Mouse (Mus musculus) embryonic facial prominence, embryonic 11.5 days (tissue): ENCODE results near the gene Arid5a. TPM values are rescaled to one million over a fixed set of nuclear protein-coding genes. Genes with fewer than 3 reads are reported as not detected.

ENCODE experiments used
- ATAC-seq: fragments of 200-750 bp; cut with Nextera tagmentation; replicated peaks from 2 replicates; pipeline ENCODE4 v1.8.0; 2017; ENCODE audit warnings: low read depth; ENCODE audit not compliant: insufficient number of reproducible peaks, low FRiP score, low TSS enrichment
- DNase-seq: peaks from one replicate; pipeline ENCODE4 v3.0.0-alpha.2; 2015; ENCODE audit warnings: low spot score
- H3K27ac ChIP-seq: fragments of 300-500 bp; sonication (generic); replicated peaks from 2 replicates; pipeline ENCODE4 v1.5.1; 2014; ENCODE audit warnings: mild to moderate bottlenecking, low read depth, low read length, control low read depth
- H3K27me3 ChIP-seq: fragments of 300-500 bp; sonication (generic); 2 replicates; pipeline ENCODE4 v1.6.1; 2014; ENCODE audit warnings: mild to moderate bottlenecking, low read length, moderate library complexity, mixed read lengths; ENCODE audit not compliant: control insufficient read depth, insufficient read depth
- H3K36me3 ChIP-seq: fragments of 300-500 bp; sonication (generic); replicated peaks from 2 replicates; pipeline ENCODE4 v1.6.1; 2014; ENCODE audit warnings: low read depth, mild to moderate bottlenecking, low read length, moderate library complexity, mixed read lengths; ENCODE audit not compliant: control insufficient read depth, insufficient read depth
- H3K4me1 ChIP-seq: fragments of 300-500 bp; sonication (generic); 2 replicates; pipeline ENCODE4 v1.6.1; 2014; ENCODE audit warnings: low read length, mixed read lengths; ENCODE audit not compliant: control insufficient read depth, insufficient read depth
- H3K4me2 ChIP-seq: fragments of 300-500 bp; sonication (generic); 2 replicates; pipeline ENCODE4 v1.6.1; 2014; ENCODE audit warnings: low read depth, mild to moderate bottlenecking, control low read depth, low read length, moderate library complexity
- H3K4me3 ChIP-seq: fragments of 300-500 bp; sonication (generic); 2 replicates; pipeline ENCODE4 v1.5.1; 2014; ENCODE audit warnings: low read depth, low read length, control low read depth
- H3K9ac ChIP-seq: fragments of 300-500 bp; sonication (generic); replicated peaks from 2 replicates; pipeline ENCODE4 v1.6.1; 2014; ENCODE audit warnings: mild to moderate bottlenecking, control low read depth, low read length
- H3K9me3 ChIP-seq: fragments of 300-500 bp; sonication (generic); replicated peaks from 2 replicates; pipeline ENCODE4 v1.6.1; 2016; ENCODE audit warnings: mild to moderate bottlenecking, low read length, inconsistent platforms, mixed read lengths; ENCODE audit not compliant: control insufficient read depth
- WGBS: fragments of 180-500 bp; shearing (Covaris S2); extraction: QIAGEN DNeasy Blood & Tissue Kit; methylation state at CpG from one replicate; pipeline ENCODE4 v1.1.7; 2014; 5-methylcytosine and 5-hydroxymethylcytosine counted together
- polyA plus RNA-seq: library from polyadenylated mRNA; unstranded; fragments of >200 nt; fragmentation: Nextera tagmentation; extraction: Ambion mirVana; gene quantifications from 2 replicates; pipeline ENCODE4 v1.2.1, GENCODE M21; 2014

The Arid5a gene
- polyA plus RNA-seq, 1 experiment from 2014 or later = 1.6 TPM

DNA sequence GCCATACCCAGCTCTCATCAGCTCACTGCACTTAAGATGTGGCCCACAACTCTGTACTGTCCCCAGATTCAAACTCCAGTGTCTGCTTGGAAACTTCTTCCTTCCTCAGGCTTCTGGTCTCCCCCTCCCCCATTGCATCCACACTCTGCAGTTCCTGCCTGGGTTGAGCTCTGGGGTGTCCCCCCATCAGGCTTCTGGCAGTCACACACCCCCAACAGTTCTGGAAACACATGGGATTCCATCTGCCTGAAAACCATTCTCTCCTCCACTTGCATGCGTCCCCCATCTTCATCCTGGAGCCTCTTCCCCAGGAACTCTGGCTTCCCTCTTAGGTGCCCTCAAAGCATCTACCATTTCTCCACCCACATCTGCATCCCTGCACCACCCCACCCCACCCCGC, 19.3 kb downstream of the Arid5a start:
- Histone ChIP-seq H3K4me1 (no peaks in the 10 kb centered on the region; the same call in 1 of the 2 replicates), H3K9ac (no peak overlapping the region), H3K36me3 (no peaks in the 10 kb centered on the region), H3K4me3 (no peak overlapping the region), H3K27me3 (no peaks in the 10 kb centered on the region), H3K27ac (no peak overlapping the region), H3K9me3 (no peaks in the 10 kb centered on the region), H3K4me2 (no peak overlapping the region)
- 86% methylated on average over 2 of the region's 2 CpGs for WGBS
- ATAC-seq (no peak), DNase-seq (no peak)

GRCm38 (mm10) chr1:36331743-36332142, 24.2 kb downstream of the Arid5a start:
- Histone ChIP-seq H3K27ac (no peak overlapping the region), H3K4me2 (no peak overlapping the region), H3K36me3 (peaks cover 2% of the 10 kb centered on the region), H3K9ac (no peak overlapping the region), H3K4me3 (no peak overlapping the region), H3K9me3 (no peaks in the 10 kb centered on the region), H3K4me1 (no peaks in the 10 kb centered on the region), H3K27me3 (no peaks in the 10 kb centered on the region)
- no peak for DNase-seq
- 70% methylated on average over 6 of the region's 6 CpGs for whole genome bisulfite sequencing
- ATAC-seq = no peak

DNA sequence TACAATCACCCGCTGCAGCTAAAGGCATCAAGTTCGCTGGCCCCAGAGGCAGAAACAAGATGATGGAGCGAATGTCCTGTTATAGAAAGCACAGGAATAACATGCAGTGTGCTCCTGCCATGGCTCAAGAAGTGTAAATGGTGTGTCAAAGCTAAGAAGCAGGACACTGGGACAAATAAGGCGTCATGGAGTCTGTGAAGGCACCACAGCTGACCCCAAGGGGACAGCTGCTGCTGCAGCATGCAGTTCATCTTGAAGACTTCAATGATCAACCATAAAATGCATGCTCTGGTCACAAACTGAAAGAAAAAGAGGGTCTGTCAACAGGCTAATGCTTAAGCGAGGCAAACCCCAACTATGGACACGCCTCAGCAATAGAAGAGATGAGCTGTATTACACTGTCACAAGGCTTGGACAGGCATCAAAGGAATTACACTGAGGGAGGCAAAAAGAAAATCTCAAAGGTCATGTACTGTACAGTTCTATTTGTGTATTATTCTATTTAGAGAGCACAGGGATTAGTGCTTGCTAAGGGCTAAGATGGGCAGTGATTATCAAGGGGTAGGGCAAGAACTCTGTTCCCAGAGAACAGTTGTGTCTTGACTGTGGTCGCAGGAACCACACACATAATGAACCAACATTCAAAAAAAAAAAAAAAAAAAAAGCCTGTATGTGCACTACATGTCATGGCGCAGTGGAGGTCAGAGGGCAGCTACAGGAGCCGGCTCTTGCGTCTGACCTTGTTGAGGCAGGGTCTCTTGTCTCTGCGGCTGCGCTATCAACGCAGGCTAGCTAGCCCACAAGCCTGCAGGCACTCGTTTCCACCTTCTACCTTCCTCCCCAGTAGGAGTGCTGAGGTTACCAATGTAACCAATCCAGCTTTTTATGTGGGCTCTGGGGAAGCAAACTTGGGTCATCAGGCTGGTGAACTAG, 25.7 kb downstream of the Arid5a start:
- Histone ChIP-seq H3K4me2 (no peak overlapping the region), H3K9me3 (no peaks in the 10 kb centered on the region), H3K27me3 (no peaks in the 10 kb centered on the region), H3K9ac (no peak overlapping the region), H3K4me3 (no peak overlapping the region), H3K27ac (no peak overlapping the region), H3K36me3 (peaks cover 6% of the 10 kb centered on the region), H3K4me1 (no peaks in the 10 kb centered on the region)
- DNase-seq = no peak
- ATAC-seq = no peak
- 73% methylated on average over 14 of the region's 14 CpGs for WGBS

DNA sequence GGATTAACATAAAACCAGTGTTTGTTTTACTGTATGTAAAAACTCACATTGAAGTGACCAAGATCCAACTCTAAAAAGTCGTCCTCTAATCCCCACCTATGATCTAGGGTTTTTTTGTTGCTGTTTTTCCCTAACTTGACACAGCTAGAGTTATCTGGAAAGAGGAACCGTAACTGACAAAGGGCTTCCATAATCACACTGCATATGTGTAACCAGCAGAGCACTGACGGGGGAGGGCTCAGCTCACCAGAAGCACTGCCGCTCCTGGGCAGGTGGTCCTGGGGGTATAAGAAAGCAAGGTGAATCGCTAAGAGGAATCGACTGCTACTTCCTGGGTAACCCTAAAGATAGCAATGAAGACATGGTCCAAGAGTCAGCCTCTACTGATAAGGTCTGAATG, 35.0 kb downstream of the Arid5a start:
- DNase-seq (no peak), ATAC-seq (no peak)
- Histone ChIP-seq H3K36me3 (peaks cover 20% of the 10 kb centered on the region), H3K4me2 (no peak overlapping the region), H3K9me3 (no peaks in the 10 kb centered on the region), H3K27me3 (no peaks in the 10 kb centered on the region), H3K27ac (no peak overlapping the region), H3K9ac (no peak overlapping the region), H3K4me3 (no peak overlapping the region), H3K4me1 (no peaks in the 10 kb centered on the region)
- WGBS = 94% methylated on average over 6 of the region's 6 CpGs

GRCm38 (mm10) chr1:36352351-36352750, 44.8 kb downstream of the Arid5a start:
- ATAC-seq (no peak), DNase-seq (no peak)
- 90% methylated on average over 4 of the region's 4 CpGs for WGBS
- Histone ChIP-seq H3K4me3 (no peak overlapping the region), H3K27ac (no peak overlapping the region), H3K9ac (no peak overlapping the region), H3K4me1 (no peaks in the 10 kb centered on the region), H3K36me3 (peaks cover 15% of the 10 kb centered on the region), H3K4me2 (no peak overlapping the region), H3K27me3 (no peaks in the 10 kb centered on the region), H3K9me3 (no peaks in the 10 kb centered on the region)

GRCm38 (mm10) chr1:36356955-36357695, 49.6 kb downstream of the Arid5a start:
- Histone ChIP-seq H3K4me3 (no peak overlapping the region), H3K4me2 (no peak overlapping the region), H3K27ac (no peak overlapping the region), H3K27me3 (no peaks in the 10 kb centered on the region), H3K9ac (no peak overlapping the region), H3K9me3 (no peaks in the 10 kb centered on the region), H3K4me1 (no peaks in the 10 kb centered on the region), H3K36me3 (peaks cover 2% of the 10 kb centered on the region; the same call in 1 of the 2 replicates)
- ATAC-seq (no peak), DNase-seq (no peak)
- WGBS = 92% methylated on average over 5 of the region's 5 CpGs

GRCm38 (mm10) chr1:36367698-36368097, 60.2 kb downstream of the Arid5a start:
- Histone ChIP-seq H3K9ac (peak overlapping the region; percentile 97), H3K4me3 (peak overlapping the region; percentile 94), H3K27ac (no peak overlapping the region), H3K4me1 (0 out of 2 replicates have a peak, but pooled peaks cover 4% of the 10 kb centered on the region), H3K4me2 (peak overlapping the region; percentile 68), H3K9me3 (no peaks in the 10 kb centered on the region), H3K27me3 (no peaks in the 10 kb centered on the region), H3K36me3 (peaks cover 11% of the 10 kb centered on the region)
- DNase-seq = no peak
- 67% methylated on average over 12 of the region's 12 CpGs for WGBS
- ATAC-seq = no peak
